ENCODE assay signal across 9 mouse cellular contexts in genomic region chr5:29734831-29735510, GRCm38 (mm10). TPM values are rescaled to one million over a fixed set of nuclear protein-coding genes. Genes with fewer than 3 reads are reported as not detected.
DNase-seq lines count a peak whose midpoint lies in the region; ATAC-seq and TF ChIP-seq lines count a peak whose summit lies in the region.
"Had no signal": no experiment of that assay in that cellular context is flagged by ENCODE, and none has a peak within 500 bp of the region (broad histone marks: within the 10 kb centered on the region; RNA-seq: fewer than 3 reads in every experiment).

No protein-coding gene starts in this region.

- H3K9ac ChIP-seq in lung, embryonic 15.5 days: peak overlapping the region; percentile 90
- H3K9ac ChIP-seq in hindbrain, postnatal 0 days (replicated peaks; ENCODE audit: low read length): peak overlapping the region; percentile 91
- peak overlapping the region; percentile 77 for H3K9ac ChIP-seq in neural tube, embryonic 14.5 days (replicated peaks; ENCODE audit: low read depth, low read length)

- peak overlapping the region; percentile 66 for H3K4me2 ChIP-seq in lung, embryonic 15.5 days
- H3K4me2 ChIP-seq in hindbrain, postnatal 0 days (ENCODE audit: low read depth, low read length): peak overlapping the region; percentile 89
- peak overlapping the region; percentile 55 for H3K4me2 ChIP-seq in neural tube, embryonic 14.5 days (ENCODE audit: low read depth, low read length)

- no peak for ATAC-seq in lung, embryonic 15.5 days (ENCODE audit: borderline replicate concordance, extremely low read depth, low FRiP score, low TSS enrichment)
- no peak for ATAC-seq in hindbrain, postnatal 0 days
- ATAC-seq in neural tube, embryonic 14.5 days (ENCODE audit: low read depth): no peak; the same call in 1 of the 2 replicates

- no peak for TF ChIP-seq CTCF in hindbrain, postnatal 0 days (IDR thresholded peaks at IDR 0.05; ENCODE audit: low read depth)

- H3K27me3 ChIP-seq in lung, embryonic 15.5 days: no peaks in the 10 kb centered on the region
- no peaks in the 10 kb centered on the region for H3K27me3 ChIP-seq in embryonic facial prominence, embryonic 10.5 days (replicated peaks; ENCODE audit: low read depth, poor library complexity, severe bottlenecking)
- H3K27me3 ChIP-seq in hindbrain, postnatal 0 days (ENCODE audit: insufficient read depth, low read length): no peaks in the 10 kb centered on the region
- no peaks in the 10 kb centered on the region for H3K27me3 ChIP-seq in neural tube, embryonic 14.5 days (ENCODE audit: control insufficient read depth, insufficient read depth, low read length)

- no peaks in the 10 kb centered on the region for H3K36me3 ChIP-seq in lung, embryonic 15.5 days
- peaks cover 5% of the 10 kb centered on the region; the same call in 1 of the 2 replicates for H3K36me3 ChIP-seq in embryonic facial prominence, embryonic 10.5 days (replicated peaks)
- no peaks in the 10 kb centered on the region for H3K36me3 ChIP-seq in hindbrain, postnatal 0 days (ENCODE audit: insufficient read depth, low read length)
- no peaks in the 10 kb centered on the region for H3K36me3 ChIP-seq in neural tube, embryonic 14.5 days (ENCODE audit: control insufficient read depth, insufficient read depth, low read length)

- peak overlapping the region; percentile 67 for H3K4me3 ChIP-seq in lung, embryonic 15.5 days
- peak overlapping the region; percentile 99 for H3K4me3 ChIP-seq in embryonic facial prominence, embryonic 10.5 days
- H3K4me3 ChIP-seq in hindbrain, postnatal 0 days (ENCODE audit: low read length): peak overlapping the region; percentile 88
- H3K4me3 ChIP-seq in neural tube, embryonic 14.5 days (ENCODE audit: low read depth, low read length): peak overlapping the region; percentile 89

- 41% methylated on average over 6 of the region's 6 CpGs for WGBS in lung, embryonic 15.5 days
- 62% methylated on average over 6 of the region's 6 CpGs for WGBS in embryonic facial prominence, embryonic 10.5 days
- WGBS in hindbrain, postnatal 0 days: 53% methylated on average over 6 of the region's 6 CpGs
- WGBS in neural tube, embryonic 14.5 days: 49% methylated on average over 6 of the region's 6 CpGs

- H3K4me1 ChIP-seq in lung, embryonic 15.5 days: peaks cover 22% of the 10 kb centered on the region
- H3K4me1 ChIP-seq in embryonic facial prominence, embryonic 10.5 days: peaks cover 24% of the 10 kb centered on the region
- H3K4me1 ChIP-seq in hindbrain, postnatal 0 days (ENCODE audit: insufficient read depth, low read length): peaks cover 17% of the 10 kb centered on the region
- peaks cover 16% of the 10 kb centered on the region; the same call in 1 of the 2 replicates for H3K4me1 ChIP-seq in neural tube, embryonic 14.5 days (ENCODE audit: control insufficient read depth, insufficient read depth, low read length)

- no peaks in the 10 kb centered on the region for H3K9me3 ChIP-seq in lung, embryonic 15.5 days
- no peaks in the 10 kb centered on the region for H3K9me3 ChIP-seq in embryonic facial prominence, embryonic 10.5 days
- H3K9me3 ChIP-seq in hindbrain, postnatal 0 days (ENCODE audit: low read length): no peaks in the 10 kb centered on the region
- no peaks in the 10 kb centered on the region for H3K9me3 ChIP-seq in neural tube, embryonic 14.5 days (ENCODE audit: control insufficient read depth, low read length)

- DNase-seq in lung, postnatal 14 days: no peak
- no peak for DNase-seq in embryonic facial prominence, embryonic 10.5 days (ENCODE audit: low spot score)
- DNase-seq in hindbrain, postnatal 0 days (ENCODE audit: low spot score): no peak
- no peak for DNase-seq in frontal cortex, postnatal 36 days (ENCODE audit: low spot score in 2 of 2)
- no peak for DNase-seq in kidney, postnatal 10 days
- DNase-seq in retina, embryonic 14.5 days (ENCODE audit: low spot score): no peak

- H3K27ac ChIP-seq in lung, embryonic 15.5 days: peak overlapping the region; percentile 94
- H3K27ac ChIP-seq in embryonic facial prominence, embryonic 10.5 days (replicated peaks): peak overlapping the region; percentile 95
- H3K27ac ChIP-seq in hindbrain, postnatal 0 days: peak overlapping the region; percentile 96
- H3K27ac ChIP-seq in neural tube, embryonic 14.5 days (ENCODE audit: low read depth, low read length): peak overlapping the region; percentile 83

RNA-seq across cellular contexts. Expression of gene Dnajb6, which starts 0.5 kb away (rescaled TPM):
- polyA plus RNA-seq in lung, embryonic 15.5 days (2015; fragmentation: Nextera tagmentation; extraction: Ambion mirVana): 139 and 141 TPM in 2 replicates
- polyA plus RNA-seq in embryonic facial prominence, embryonic 10.5 days (2016; fragmentation: Nextera tagmentation; extraction: Ambion mirVana): 173 and 181 TPM in 2 replicates
- total RNA-seq in hindbrain, postnatal 0 days (2014; rRNA removed): 96.3 and 140 TPM in 2 replicates
- polyA plus RNA-seq in hindbrain, postnatal 0 days (2015; fragmentation: Nextera tagmentation; extraction: Ambion mirVana): 292 and 307 TPM in 2 replicates
- polyA plus RNA-seq in neural tube, embryonic 14.5 days (2014; fragmentation: Nextera tagmentation; extraction: Ambion mirVana): 309 and 311 TPM in 2 replicates

RNA-seq across cellular contexts. Expression of gene Gm5129, which starts 0.8 kb away (rescaled TPM):
- polyA plus RNA-seq in lung, embryonic 15.5 days (2015; fragmentation: Nextera tagmentation; extraction: Ambion mirVana): not detected in 2 replicates
- polyA plus RNA-seq in embryonic facial prominence, embryonic 10.5 days (2016; fragmentation: Nextera tagmentation; extraction: Ambion mirVana): not detected in 2 replicates
- total RNA-seq in hindbrain, postnatal 0 days (2014; rRNA removed): not detected in 2 replicates
- not detected in 2 replicates for polyA plus RNA-seq in hindbrain, postnatal 0 days (2015; fragmentation: Nextera tagmentation; extraction: Ambion mirVana)
- polyA plus RNA-seq in neural tube, embryonic 14.5 days (2014; fragmentation: Nextera tagmentation; extraction: Ambion mirVana): not detected in 2 replicates
- polyA plus RNA-seq: frontal cortex, adult 2 months had no signal
